In the genomic region with DNA sequence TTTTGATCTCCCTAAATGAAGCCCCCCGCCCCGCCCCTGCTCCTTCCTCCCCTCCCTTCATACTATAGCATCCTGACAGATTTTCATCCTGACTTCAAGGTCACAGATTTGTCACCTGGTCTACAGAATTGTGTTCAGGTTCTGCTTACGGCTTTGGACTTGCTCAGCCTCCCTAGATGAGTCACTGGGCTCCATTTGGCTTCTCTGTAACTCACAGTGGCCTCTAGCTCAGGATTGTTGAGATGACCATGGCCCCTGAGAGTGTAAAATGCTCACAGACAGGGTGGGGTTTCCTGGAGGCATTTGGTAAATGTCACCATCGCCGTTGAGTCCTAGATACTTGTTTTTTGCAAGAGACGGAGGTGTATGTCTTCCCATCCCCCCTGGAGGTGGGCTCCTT, we compare ENCODE assay signal across 23 mouse cellular contexts. TPM values are rescaled to one million over a fixed set of nuclear protein-coding genes. Genes with fewer than 3 reads are reported as not detected.
DNase-seq lines count a peak whose midpoint lies in the region; TF ChIP-seq lines count a peak whose summit lies in the region.
"Had no signal": no experiment of that assay in that cellular context is flagged by ENCODE, and none has a peak within 500 bp of the region (broad histone marks: within the 10 kb centered on the region; RNA-seq: fewer than 3 reads in every experiment).

No protein-coding gene starts in this region.

- no peak for TF ChIP-seq CTCF in layer of hippocampus, adult 2 months (conservative IDR thresholded peaks at IDR 0.05)
- TF ChIP-seq CTCF in testis, adult 2 months (IDR thresholded peaks at IDR 0.05; ENCODE audit: control insufficient read depth, insufficient read depth, insufficient replicate concordance, low read depth, low read length): no peak

- H3K27ac ChIP-seq in layer of hippocampus, adult 2 months: no peak overlapping the region; the same call in 1 of the 2 replicates
- H3K27ac ChIP-seq in testis, adult 2 months (ENCODE audit: control insufficient read depth, insufficient read depth, low read depth, low read length): no peak overlapping the region
- no peak overlapping the region for H3K27ac ChIP-seq in limb, embryonic 10.5 days
- H3K27ac ChIP-seq: limb, embryonic 15.5 days; liver, embryonic 14.5 days had no signal

- TF ChIP-seq POLR2A in testis, adult 2 months (IDR thresholded peaks at IDR 0.05; ENCODE audit: control insufficient read depth, low read depth, low read length): no peak

- no peaks in the 10 kb centered on the region for H3K36me3 ChIP-seq in testis, adult 2 months (ENCODE audit: control insufficient read depth, insufficient read depth, low read length)
- no peaks in the 10 kb centered on the region for H3K36me3 ChIP-seq in limb, embryonic 10.5 days
- H3K36me3 ChIP-seq: G1E; limb, embryonic 15.5 days had no signal

- DNase-seq in cerebellum, postnatal 25 days: peak; percentile 27 to 36
- no peak for DNase-seq in cerebellum, adult 9-10 months
- DNase-seq in layer of hippocampus, adult 2 months (ENCODE audit: low spot score in 2 of 2): no peak
- DNase-seq in layer of hippocampus, postnatal 25 days (ENCODE audit: extremely low spot score in 1 of 2, low spot score in 1 of 2): no peak
- DNase-seq in testis, postnatal 10 days (ENCODE audit: low spot score): no peak
- no peak for DNase-seq in limb, embryonic 10.5 days (ENCODE audit: low spot score)
- DNase-seq: gastrocnemius, postnatal 14 days; heart, adult 11 months; heart, postnatal 10 days; kidney, postnatal 25 days; lung, embryonic 14.5 days; lung, postnatal 36 days; right cerebral cortex, adult 18-20 months; right cerebral cortex, postnatal 4 days; thymus, adult 18-20 months; thymus, postnatal 36 days had no signal

- peaks cover 3% of the 10 kb centered on the region; the same call in 1 of the 2 replicates for H3K27me3 ChIP-seq in testis, adult 2 months (ENCODE audit: control insufficient read depth, insufficient read depth, low read length)
- peaks cover 100% of the 10 kb centered on the region for H3K27me3 ChIP-seq in limb, embryonic 10.5 days (ENCODE audit: low read depth, poor library complexity, severe bottlenecking)

- WGBS in limb, embryonic 10.5 days: 85% methylated on average over 6 of the region's 6 CpGs

- no peaks in the 10 kb centered on the region for H3K9me3 ChIP-seq in limb, embryonic 10.5 days (replicated peaks)
- H3K9me3 ChIP-seq: limb, embryonic 15.5 days had no signal

- H3K4me1 ChIP-seq in testis, adult 2 months (ENCODE audit: control insufficient read depth, insufficient read depth, low read length): peaks cover 27% of the 10 kb centered on the region
- H3K4me1 ChIP-seq in limb, embryonic 10.5 days: peaks cover 22% of the 10 kb centered on the region

- H3K4me3 ChIP-seq in layer of hippocampus, adult 2 months: peak overlapping the region; percentile 83
- H3K4me3 ChIP-seq in testis, adult 2 months (ENCODE audit: control insufficient read depth, low read depth, low read length): peak overlapping the region; percentile 15
- H3K4me3 ChIP-seq in limb, embryonic 10.5 days: no peak overlapping the region
- H3K4me3 ChIP-seq: limb, embryonic 15.5 days; megakaryocyte, embryonic 14.5 days had no signal

RNA-seq across cellular contexts. Expression of a gene that starts 2.6 kb away (rescaled TPM):
- total RNA-seq in layer of hippocampus, adult 2 months (2021): 100 to 1,000 TPM; 375 to 387 TPM
- total RNA-seq in layer of hippocampus, postnatal 25 days (2021): 100 to 1,000 TPM; 388 to 418 TPM
- polyA plus RNA-seq in testis, adult 2 months (2012; rRNA removed): 0.68 and 0.91 TPM in 2 replicates
- 0.23 and 1.0 TPM in 2 replicates for polyA plus RNA-seq in limb, embryonic 10.5 days (2016; fragmentation: Nextera tagmentation; extraction: Ambion mirVana)
- total RNA-seq: monocyte, adult 5-6 weeks had no signal
- polyA plus RNA-seq: G1E; kidney, embryonic 14.5 days; liver, embryonic 14.5 days had no signal

RNA-seq across cellular contexts. Expression of a gene that starts 40.5 kb away (rescaled TPM):
- 10 to 100 TPM; 29.5 to 31.9 TPM for total RNA-seq in layer of hippocampus, adult 2 months (2021)
- 10 to 100 TPM; 27.8 to 28.2 TPM for total RNA-seq in layer of hippocampus, postnatal 25 days (2021)
- 181 and 185 TPM in 2 replicates for polyA plus RNA-seq in testis, adult 2 months (2012; rRNA removed)
- polyA plus RNA-seq in limb, embryonic 10.5 days (2016; fragmentation: Nextera tagmentation; extraction: Ambion mirVana): 6.2 and 7.6 TPM in 2 replicates

Comparison
In these comparisons a context has a peak if more than half of its experiments do, and no peak if none do; other contexts are left out.
1. DNase-seq: peak in cerebellum, postnatal 25 days (2 of 2); none in cerebellum, adult 9-10 months (single experiment), layer of hippocampus, adult 2 months (0 of 2), layer of hippocampus, postnatal 25 days (0 of 2), testis, postnatal 10 days (single experiment) and limb, embryonic 10.5 days (single experiment).